Mouse (Mus musculus): ENCODE data around the gene Spc24.

GRCm38 (mm10) chr9:21754003-21754402 lies 6.1 kb downstream of the Spc24 start:
- TF ChIP-seq GATA1 (IDR thresholded peaks at IDR 0.05; ENCODE audit: borderline replicate concordance, low read length) (no peak), TAL1 (conservative IDR thresholded peaks at IDR 0.05; ENCODE audit: low read depth, low read length) (no peak), CTCF (IDR thresholded peaks at IDR 0.05; ENCODE audit: low read depth, low read length) (no peak)
